Mouse (Mus musculus) c-Kit-positive CD71-positive TER-119-negative erythroid progenitor cells, embryonic 14.5 days (primary cell): Measurements from ENCODE around the gene Sgtb.

ENCODE experiments used
- DNase-seq: peaks from one replicate; pipeline ENCODE4 v3.0.0-alpha.2; 2013; ENCODE audit warnings: low read depth

Gene Sgtb

GRCm38 (mm10) chr13:104179176-104179888, 69.8 kb downstream of the Sgtb start:
- DNase-seq = peak; percentile 48

GRCm38 (mm10) chr13:104187357-104187756, 77.8 kb downstream of the Sgtb start:
- no peak for DNase-seq
